In genomic region chr1:132909090-132909489, GRCm38 (mm10) we compare ENCODE assay signal across 25 mouse cellular contexts. TPM values are rescaled to one million over a fixed set of nuclear protein-coding genes. Genes with fewer than 3 reads are reported as not detected.
DNase-seq lines count a peak whose midpoint lies in the region; ATAC-seq lines count a peak whose summit lies in the region.
"Had no signal": no experiment of that assay in that cellular context is flagged by ENCODE, and none has a peak within 500 bp of the region (broad histone marks: within the 10 kb centered on the region; RNA-seq: fewer than 3 reads in every experiment).

No protein-coding gene starts in this region.

- no peaks in the 10 kb centered on the region for H3K9me3 ChIP-seq in hindbrain, embryonic 10.5 days
- no peaks in the 10 kb centered on the region for H3K9me3 ChIP-seq in hindbrain, embryonic 13.5 days
- no peaks in the 10 kb centered on the region for H3K9me3 ChIP-seq in midbrain, embryonic 14.5 days (ENCODE audit: control insufficient read depth, low read length)
- H3K9me3 ChIP-seq in midbrain, embryonic 13.5 days = no peaks in the 10 kb centered on the region
- H3K9me3 ChIP-seq in embryonic facial prominence, embryonic 15.5 days (replicated peaks) = no peaks in the 10 kb centered on the region
- H3K9me3 ChIP-seq: hindbrain, embryonic 12.5 days; liver, embryonic 12.5 days; midbrain, embryonic 10.5 days; stomach, embryonic 15.5 days had no signal

- H3K4me1 ChIP-seq in hindbrain, embryonic 10.5 days (replicated peaks) = peaks cover 15% of the 10 kb centered on the region; the same call in 1 of the 2 replicates
- H3K4me1 ChIP-seq in hindbrain, embryonic 13.5 days (replicated peaks) = peaks cover 35% of the 10 kb centered on the region
- H3K4me1 ChIP-seq in midbrain, embryonic 14.5 days (ENCODE audit: control insufficient read depth, insufficient read depth, low read length) = peaks cover 16% of the 10 kb centered on the region
- peaks cover 26% of the 10 kb centered on the region for H3K4me1 ChIP-seq in midbrain, embryonic 13.5 days (replicated peaks)
- H3K4me1 ChIP-seq in embryonic facial prominence, embryonic 15.5 days = 0 out of 2 replicates have a peak, but pooled peaks cover 6% of the 10 kb centered on the region
- H3K4me1 ChIP-seq: liver, embryonic 12.5 days; stomach, embryonic 15.5 days had no signal

- no peaks in the 10 kb centered on the region for H3K27me3 ChIP-seq in hindbrain, embryonic 10.5 days (ENCODE audit: insufficient read depth, poor library complexity, severe bottlenecking)
- H3K27me3 ChIP-seq in hindbrain, embryonic 13.5 days = 0 out of 2 replicates have a peak, but pooled peaks cover 3% of the 10 kb centered on the region
- H3K27me3 ChIP-seq in midbrain, embryonic 14.5 days (ENCODE audit: control insufficient read depth, insufficient read depth, low read length) = no peaks in the 10 kb centered on the region
- no peaks in the 10 kb centered on the region for H3K27me3 ChIP-seq in midbrain, embryonic 13.5 days
- H3K27me3 ChIP-seq in embryonic facial prominence, embryonic 15.5 days = 0 out of 2 replicates have a peak, but pooled peaks cover 3% of the 10 kb centered on the region
- H3K27me3 ChIP-seq: hindbrain, embryonic 12.5 days; liver, embryonic 12.5 days; stomach, embryonic 15.5 days had no signal

- H3K27ac ChIP-seq in hindbrain, embryonic 10.5 days = 0 out of 2 replicates have a peak overlapping the region, but pooled peaks have one; percentile 2
- no peak overlapping the region for H3K27ac ChIP-seq in hindbrain, embryonic 13.5 days
- H3K27ac ChIP-seq in midbrain, embryonic 14.5 days (replicated peaks; ENCODE audit: low read depth, low read length) = no peak overlapping the region
- H3K27ac ChIP-seq in midbrain, embryonic 13.5 days = no peak overlapping the region
- no peak overlapping the region for H3K27ac ChIP-seq in embryonic facial prominence, embryonic 15.5 days (replicated peaks)
- H3K27ac ChIP-seq: hindbrain, embryonic 12.5 days; left cerebral cortex, adult 2 months; liver, embryonic 12.5 days; macrophage; midbrain, embryonic 10.5 days; stomach, embryonic 15.5 days had no signal

- ATAC-seq in hindbrain, embryonic 13.5 days (ENCODE audit: low FRiP score) = no peak
- peak; percentile 37; the same call in 1 of the 2 replicates for ATAC-seq in midbrain, embryonic 14.5 days (ENCODE audit: low FRiP score, low TSS enrichment)
- ATAC-seq in midbrain, embryonic 13.5 days = no peak
- peak; percentile 26; the same call in 1 of the 2 replicates for ATAC-seq in embryonic facial prominence, embryonic 15.5 days (ENCODE audit: insufficient number of reproducible peaks, low FRiP score, low TSS enrichment, low read depth)
- ATAC-seq: inflammation-experienced regulatory T-cells, adult 6 months; liver, embryonic 12.5 days; liver, postnatal 0 days; lung, postnatal 0 days; Patski had no signal

- peak; percentile 29 to 60 for DNase-seq in cerebellum, postnatal 25 days
- no peak for DNase-seq in cerebellum, adult 18-20 months
- DNase-seq in hindbrain, embryonic 10.5 days (ENCODE audit: low spot score) = no peak
- no peak for DNase-seq in midbrain, embryonic 14.5 days
- DNase-seq in frontal cortex, postnatal 10 days (ENCODE audit: low spot score in 2 of 2) = no peak
- DNase-seq: adrenal gland, postnatal 14 days; cerebellum, adult 2 months; gastrocnemius, postnatal 10 days; kidney, adult 11 months; kidney, postnatal 14 days; liver, postnatal 0 days; right cerebral cortex, postnatal 25 days had no signal

- H3K4me2 ChIP-seq in hindbrain, embryonic 13.5 days = no peak overlapping the region
- H3K4me2 ChIP-seq in midbrain, embryonic 14.5 days (ENCODE audit: low read length) = no peak overlapping the region
- H3K4me2 ChIP-seq in midbrain, embryonic 13.5 days (replicated peaks) = no peak overlapping the region
- no peak overlapping the region for H3K4me2 ChIP-seq in embryonic facial prominence, embryonic 15.5 days (replicated peaks)
- H3K4me2 ChIP-seq: hindbrain, embryonic 12.5 days; liver, embryonic 12.5 days; stomach, embryonic 15.5 days had no signal

- H3K4me3 ChIP-seq in hindbrain, embryonic 10.5 days = no peak overlapping the region
- no peak overlapping the region for H3K4me3 ChIP-seq in hindbrain, embryonic 13.5 days
- no peak overlapping the region for H3K4me3 ChIP-seq in midbrain, embryonic 14.5 days (replicated peaks; ENCODE audit: low read depth, low read length)
- H3K4me3 ChIP-seq in midbrain, embryonic 13.5 days (replicated peaks) = no peak overlapping the region
- no peak overlapping the region for H3K4me3 ChIP-seq in embryonic facial prominence, embryonic 15.5 days (replicated peaks)
- H3K4me3 ChIP-seq: erythroblast, embryonic 14.5 days; hindbrain, embryonic 12.5 days; left cerebral cortex, adult 2 months; liver, embryonic 12.5 days; midbrain, embryonic 10.5 days; stomach, embryonic 15.5 days had no signal

- H3K36me3 ChIP-seq in hindbrain, embryonic 10.5 days = no peaks in the 10 kb centered on the region
- H3K36me3 ChIP-seq in hindbrain, embryonic 13.5 days = no peaks in the 10 kb centered on the region
- H3K36me3 ChIP-seq in midbrain, embryonic 14.5 days (ENCODE audit: control insufficient read depth, insufficient read depth, low read length) = no peaks in the 10 kb centered on the region
- H3K36me3 ChIP-seq in midbrain, embryonic 13.5 days = 0 out of 2 replicates have a peak, but pooled peaks cover 3% of the 10 kb centered on the region
- no peaks in the 10 kb centered on the region for H3K36me3 ChIP-seq in embryonic facial prominence, embryonic 15.5 days
- H3K36me3 ChIP-seq: hindbrain, embryonic 12.5 days; liver, embryonic 12.5 days; midbrain, embryonic 10.5 days; stomach, embryonic 15.5 days had no signal

- H3K9ac ChIP-seq in hindbrain, embryonic 13.5 days = no peak overlapping the region
- H3K9ac ChIP-seq in midbrain, embryonic 14.5 days (replicated peaks; ENCODE audit: low read length) = no peak overlapping the region
- H3K9ac ChIP-seq in midbrain, embryonic 13.5 days (replicated peaks) = no peak overlapping the region
- H3K9ac ChIP-seq in embryonic facial prominence, embryonic 15.5 days = no peak overlapping the region
- H3K9ac ChIP-seq: hindbrain, embryonic 12.5 days; liver, embryonic 12.5 days; liver, postnatal 0 days; stomach, embryonic 15.5 days had no signal

- 76% methylated on average over 4 of the region's 4 CpGs for WGBS in hindbrain, embryonic 10.5 days
- WGBS in hindbrain, embryonic 13.5 days = 61% methylated on average over 4 of the region's 4 CpGs
- 63% methylated on average over 4 of the region's 4 CpGs for WGBS in midbrain, embryonic 14.5 days
- 55% methylated on average over 4 of the region's 4 CpGs for WGBS in midbrain, embryonic 13.5 days
- WGBS in embryonic facial prominence, embryonic 15.5 days = 53% methylated on average over 4 of the region's 4 CpGs

RNA-seq across cellular contexts. Expression of gene Lrrn2, which starts 29.0 kb away (rescaled TPM):
- polyA plus RNA-seq in hindbrain, embryonic 10.5 days (2016; fragmentation: Nextera tagmentation; extraction: Ambion mirVana) = 7.3 and 10.4 TPM in 2 replicates
- 27.2 and 28.5 TPM in 2 replicates for polyA plus RNA-seq in hindbrain, embryonic 13.5 days (2015; fragmentation: Nextera tagmentation; extraction: Ambion mirVana)
- polyA plus RNA-seq in midbrain, embryonic 14.5 days (2014; fragmentation: Nextera tagmentation; extraction: Ambion mirVana) = 36.5 and 37.0 TPM in 2 replicates
- polyA plus RNA-seq in midbrain, embryonic 13.5 days (2015; fragmentation: Nextera tagmentation; extraction: Ambion mirVana) = 29.8 and 30.3 TPM in 2 replicates
- 5.9 and 7.1 TPM in 2 replicates for polyA plus RNA-seq in embryonic facial prominence, embryonic 15.5 days (2015; fragmentation: Nextera tagmentation; extraction: Ambion mirVana)
- polyA plus RNA-seq: erythroblast, embryonic 14.5 days; liver, postnatal 0 days; macrophage; Patski had no signal

Comparison
In these comparisons a context has a peak if more than half of its experiments do, and no peak if none do; other contexts are left out.
1. DNase-seq: peak in cerebellum, postnatal 25 days (2 of 2); none in cerebellum, adult 18-20 months (0 of 2), hindbrain, embryonic 10.5 days (single experiment), midbrain, embryonic 14.5 days (single experiment) and frontal cortex, postnatal 10 days (0 of 2).
2. ATAC-seq: peak in midbrain, embryonic 14.5 days (single experiment) and embryonic facial prominence, embryonic 15.5 days (single experiment); none in hindbrain, embryonic 13.5 days (single experiment) and midbrain, embryonic 13.5 days (single experiment).